32 mouse cellular contexts compared by ENCODE assay signal in genomic region chr14:76271190-76271589, GRCm38 (mm10).
"Had no signal": no experiment of that assay in that cellular context is flagged by ENCODE, and none has a peak within 500 bp of the region (broad histone marks: within the 10 kb centered on the region; RNA-seq: fewer than 3 reads in every experiment).

No protein-coding gene starts in this region.

- H3K36me3 ChIP-seq: limb, embryonic 10.5 days; limb, embryonic 12.5 days; limb, embryonic 13.5 days; limb, embryonic 15.5 days; liver, embryonic 12.5 days; liver, embryonic 13.5 days; liver, embryonic 15.5 days; lung, embryonic 15.5 days; midbrain, embryonic 10.5 days; midbrain, embryonic 12.5 days; midbrain, embryonic 13.5 days; midbrain, embryonic 15.5 days; neural tube, embryonic 12.5 days; neural tube, embryonic 13.5 days had no signal

- DNase-seq: left cerebral cortex, postnatal 4 days; liver; liver, embryonic 13.5 days; liver, postnatal 0 days; lung, adult 18-20 months; lung, adult 2 months; lung, embryonic 14.5 days; lung, postnatal 10 days; lung, postnatal 14 days; lung, postnatal 36 days; midbrain, embryonic 14.5 days had no signal

- H3K4me3 ChIP-seq: limb, embryonic 10.5 days; limb, embryonic 12.5 days; limb, embryonic 13.5 days; limb, embryonic 15.5 days; liver, embryonic 12.5 days; liver, embryonic 13.5 days; liver, embryonic 15.5 days; lung, embryonic 15.5 days; midbrain, embryonic 10.5 days; midbrain, embryonic 12.5 days; midbrain, embryonic 13.5 days; midbrain, embryonic 15.5 days; myocyte; neural tube, embryonic 12.5 days; neural tube, embryonic 13.5 days had no signal

- H3K4me2 ChIP-seq: limb, embryonic 12.5 days; limb, embryonic 13.5 days; limb, embryonic 15.5 days; liver, embryonic 11.5 days; liver, embryonic 12.5 days; liver, embryonic 13.5 days; liver, embryonic 15.5 days; lung, embryonic 14.5 days; lung, embryonic 15.5 days; midbrain, embryonic 11.5 days; midbrain, embryonic 12.5 days; midbrain, embryonic 13.5 days; midbrain, embryonic 15.5 days; neural tube, embryonic 12.5 days; neural tube, embryonic 13.5 days had no signal

- ATAC-seq: liver, embryonic 12.5 days; liver, postnatal 0 days; lung, postnatal 0 days; midbrain, embryonic 13.5 days; midbrain, embryonic 15.5 days; midbrain, embryonic 16.5 days had no signal

- H3K27ac ChIP-seq: limb, embryonic 10.5 days; limb, embryonic 12.5 days; limb, embryonic 13.5 days; limb, embryonic 15.5 days; liver, embryonic 12.5 days; liver, embryonic 13.5 days; liver, embryonic 14.5 days; liver, embryonic 15.5 days; lung, embryonic 15.5 days; macrophage; midbrain, embryonic 10.5 days; midbrain, embryonic 12.5 days; midbrain, embryonic 13.5 days; midbrain, embryonic 15.5 days; neural tube, embryonic 12.5 days; neural tube, embryonic 13.5 days had no signal

- H3K9ac ChIP-seq: limb, embryonic 12.5 days; limb, embryonic 13.5 days; limb, embryonic 15.5 days; liver, embryonic 12.5 days; liver, embryonic 13.5 days; liver, embryonic 14.5 days; liver, embryonic 15.5 days; liver, postnatal 0 days; lung, embryonic 14.5 days; lung, embryonic 15.5 days; midbrain, embryonic 12.5 days; midbrain, embryonic 13.5 days; midbrain, embryonic 15.5 days; neural tube, embryonic 12.5 days; neural tube, embryonic 13.5 days had no signal

- H3K4me1 ChIP-seq: limb, embryonic 13.5 days; limb, embryonic 15.5 days; liver, embryonic 12.5 days; liver, embryonic 13.5 days; liver, embryonic 15.5 days; lung, embryonic 15.5 days; megakaryocyte, embryonic 14.5 days; midbrain, embryonic 13.5 days; neural tube, embryonic 12.5 days; neural tube, embryonic 13.5 days had no signal

- H3K9me3 ChIP-seq: limb, embryonic 10.5 days; limb, embryonic 15.5 days; liver, embryonic 12.5 days; liver, embryonic 15.5 days; lung, embryonic 15.5 days; midbrain, embryonic 13.5 days; midbrain, embryonic 15.5 days; neural tube, embryonic 13.5 days had no signal

- H3K27me3 ChIP-seq: limb, embryonic 12.5 days; limb, embryonic 13.5 days; limb, embryonic 15.5 days; liver, embryonic 13.5 days; liver, embryonic 15.5 days; lung, embryonic 15.5 days; megakaryocyte, embryonic 14.5 days; midbrain, embryonic 13.5 days; midbrain, embryonic 15.5 days; neural tube, embryonic 12.5 days; neural tube, embryonic 13.5 days had no signal
